Mouse (Mus musculus) C2C12 (cell line): ENCODE data around the gene C2cd2.

Source experiments
- CEBPB ChIP-seq: IDR thresholded peaks from one replicate; pipeline ENCODE4 v1.6.1; 2011; ENCODE audit warnings: low read depth, mild to moderate bottlenecking, control low read depth, moderate library complexity
- CTCF ChIP-seq: IDR thresholded peaks from one replicate; pipeline ENCODE4 v1.5.1; 2011; ENCODE audit not compliant: control insufficient read depth, insufficient read depth, insufficient read length
- MAX ChIP-seq: IDR thresholded peaks from one replicate; pipeline ENCODE4 v1.6.1; 2011; ENCODE audit warnings: mild to moderate bottlenecking, control low read depth
- USF1 ChIP-seq: IDR thresholded peaks from one replicate; pipeline ENCODE4 v1.6.1; 2011; ENCODE audit warnings: low read depth, mild to moderate bottlenecking, control low read depth, moderate library complexity

DNA sequence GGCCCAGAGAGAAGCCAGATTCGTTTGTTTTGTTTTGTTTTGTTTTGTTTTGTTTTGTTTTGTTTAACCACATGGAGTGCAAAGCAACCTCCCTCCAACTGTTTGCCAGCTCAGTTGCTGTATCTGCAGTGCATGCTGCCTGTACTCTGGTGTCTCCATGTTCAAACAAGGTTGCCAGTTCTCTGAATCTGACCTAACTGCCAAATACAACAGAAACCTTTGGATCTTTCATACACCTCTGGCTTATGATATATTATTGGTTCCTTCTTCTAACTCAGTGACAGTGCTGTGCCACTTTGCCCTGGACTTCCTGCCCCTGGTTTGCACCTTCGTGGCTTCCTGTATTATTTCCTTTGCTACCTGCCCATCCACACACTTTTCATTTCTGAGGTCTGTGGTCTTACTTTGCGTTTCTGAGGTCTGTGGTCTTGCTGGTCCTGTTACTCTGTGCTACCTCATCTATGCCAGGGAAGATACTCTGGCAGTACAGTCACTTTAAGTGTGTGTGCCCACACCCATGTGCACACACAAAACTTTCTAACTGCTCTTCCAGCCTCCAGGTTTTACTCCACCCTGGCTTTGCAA, 1.6 kb upstream of the C2cd2 start:
- no peak for TF ChIP-seq USF1
- TF ChIP-seq CTCF = no peak
- TF ChIP-seq CEBPB = no peak
- no peak for TF ChIP-seq MAX
